9 mouse cellular contexts compared by ENCODE assay signal in genomic region chr10:86825871-86826522, GRCm38 (mm10). TPM values are rescaled to one million over a fixed set of nuclear protein-coding genes. Genes with fewer than 3 reads are reported as not detected.
A peak's percentile ranks its signal among the peaks of the same experiment; 100 is the strongest.
DNase-seq lines count a peak whose midpoint lies in the region; ATAC-seq lines count a peak whose summit lies in the region.
"Had no signal": no experiment of that assay in that cellular context is flagged by ENCODE, and none has a peak within 500 bp of the region (broad histone marks: within the 10 kb centered on the region; RNA-seq: fewer than 3 reads in every experiment).

No protein-coding gene starts in this region.

- peaks cover 9% of the 10 kb centered on the region; the same call in 1 of the 2 replicates for H3K4me1 ChIP-seq in forebrain, embryonic 13.5 days
- peaks cover 7% of the 10 kb centered on the region; the same call in 1 of the 2 replicates for H3K4me1 ChIP-seq in forebrain, embryonic 12.5 days
- H3K4me1 ChIP-seq in lung, embryonic 16.5 days (replicated peaks; ENCODE audit: control insufficient read depth, insufficient read depth, low read length): no peaks in the 10 kb centered on the region
- H3K4me1 ChIP-seq in forebrain, embryonic 14.5 days (ENCODE audit: control insufficient read depth, insufficient read depth, low read length): peaks cover 2% of the 10 kb centered on the region; the same call in 1 of the 2 replicates

- intact Hi-C loops in heart, postnatal 10 days (cut with DNase I): no loop called here

- H3K27me3 ChIP-seq in forebrain, embryonic 13.5 days: no peaks in the 10 kb centered on the region
- H3K27me3 ChIP-seq in forebrain, embryonic 12.5 days: no peaks in the 10 kb centered on the region
- no peaks in the 10 kb centered on the region for H3K27me3 ChIP-seq in lung, embryonic 16.5 days (ENCODE audit: control insufficient read depth, insufficient read depth, low read depth, low read length)
- no peaks in the 10 kb centered on the region for H3K27me3 ChIP-seq in forebrain, embryonic 14.5 days (replicated peaks; ENCODE audit: control insufficient read depth, insufficient read depth, low read length)

- H3K9ac ChIP-seq in forebrain, embryonic 13.5 days: no peak overlapping the region
- no peak overlapping the region for H3K9ac ChIP-seq in forebrain, embryonic 12.5 days
- H3K9ac ChIP-seq in lung, embryonic 16.5 days (ENCODE audit: low read length): no peak overlapping the region
- no peak overlapping the region for H3K9ac ChIP-seq in forebrain, embryonic 14.5 days (ENCODE audit: low read length)

- H3K36me3 ChIP-seq in forebrain, embryonic 13.5 days (ENCODE audit: poor library complexity, severe bottlenecking): peaks cover 20% of the 10 kb centered on the region; the same call in 1 of the 2 replicates
- H3K36me3 ChIP-seq in forebrain, embryonic 12.5 days (replicated peaks): peaks cover 5% of the 10 kb centered on the region
- H3K36me3 ChIP-seq in lung, embryonic 16.5 days (ENCODE audit: control insufficient read depth, insufficient read depth, low read length): peaks cover 2% of the 10 kb centered on the region; the same call in 1 of the 2 replicates
- no peaks in the 10 kb centered on the region; the same call in 1 of the 2 replicates for H3K36me3 ChIP-seq in forebrain, embryonic 14.5 days (ENCODE audit: control insufficient read depth, insufficient read depth, low read length)

- ATAC-seq in forebrain, embryonic 13.5 days: 0 out of 2 replicates have a peak, but pooled peaks have one; percentile 11
- ATAC-seq in forebrain, embryonic 12.5 days (ENCODE audit: low FRiP score): no peak
- ATAC-seq in lung, embryonic 16.5 days (ENCODE audit: low read depth): peak; percentile 96
- ATAC-seq in forebrain, embryonic 14.5 days: no peak

- 94% methylated on average over 10 of the region's 10 CpGs for WGBS in forebrain, embryonic 13.5 days
- 89% methylated on average over 10 of the region's 10 CpGs for WGBS in forebrain, embryonic 12.5 days
- 59% methylated on average over 10 of the region's 10 CpGs for WGBS in lung, embryonic 16.5 days
- 89% methylated on average over 10 of the region's 10 CpGs for WGBS in forebrain, embryonic 14.5 days

- no peaks in the 10 kb centered on the region for H3K9me3 ChIP-seq in forebrain, embryonic 13.5 days (replicated peaks)
- H3K9me3 ChIP-seq in forebrain, embryonic 12.5 days: 0 out of 2 replicates have a peak, but pooled peaks cover 6% of the 10 kb centered on the region
- H3K9me3 ChIP-seq in lung, embryonic 16.5 days (ENCODE audit: control insufficient read depth, low read length): no peaks in the 10 kb centered on the region; the same call in 1 of the 2 replicates
- H3K9me3 ChIP-seq in forebrain, embryonic 14.5 days (replicated peaks; ENCODE audit: control insufficient read depth, low read length): no peaks in the 10 kb centered on the region
- H3K9me3 ChIP-seq: forebrain, embryonic 10.5 days had no signal

- no peak overlapping the region for H3K4me2 ChIP-seq in forebrain, embryonic 13.5 days
- no peak overlapping the region for H3K4me2 ChIP-seq in forebrain, embryonic 12.5 days
- H3K4me2 ChIP-seq in lung, embryonic 16.5 days (ENCODE audit: low read depth, low read length): no peak overlapping the region
- H3K4me2 ChIP-seq in forebrain, embryonic 14.5 days (ENCODE audit: low read length): no peak overlapping the region

- no peak overlapping the region for H3K27ac ChIP-seq in forebrain, embryonic 13.5 days
- no peak overlapping the region for H3K27ac ChIP-seq in forebrain, embryonic 12.5 days
- H3K27ac ChIP-seq in lung, embryonic 16.5 days (ENCODE audit: low read length): peak overlapping the region; percentile 92
- no peak overlapping the region for H3K27ac ChIP-seq in forebrain, embryonic 14.5 days (ENCODE audit: low read depth, low read length)

- no peak overlapping the region for H3K4me3 ChIP-seq in forebrain, embryonic 13.5 days
- H3K4me3 ChIP-seq in forebrain, embryonic 12.5 days (replicated peaks): no peak overlapping the region
- no peak overlapping the region for H3K4me3 ChIP-seq in lung, embryonic 16.5 days (ENCODE audit: low read length)
- no peak overlapping the region for H3K4me3 ChIP-seq in forebrain, embryonic 14.5 days (ENCODE audit: low read depth, low read length)
- H3K4me3 ChIP-seq: forebrain, embryonic 10.5 days had no signal

- peak; percentile 78 to 87 for DNase-seq in cerebellum, postnatal 14 days
- DNase-seq in heart, postnatal 10 days: peak; percentile 89 to 91
- DNase-seq in right cerebral cortex, postnatal 25 days: no peak
- DNase-seq in natural killer cell, adult 2 months (ENCODE audit: low spot score in 2 of 2): no peak
- DNase-seq in forebrain, embryonic 14.5 days (ENCODE audit: low spot score): no peak

RNA-seq across cellular contexts. Expression of gene Nt5dc3, which starts 47.2 kb away (rescaled TPM):
- 3.5 and 4.3 TPM in 2 replicates for polyA plus RNA-seq in forebrain, embryonic 13.5 days (2015; fragmentation: Nextera tagmentation; extraction: Ambion mirVana)
- polyA plus RNA-seq in forebrain, embryonic 12.5 days (2016; fragmentation: Nextera tagmentation; extraction: Ambion mirVana): 2.4 and 2.9 TPM in 2 replicates
- total RNA-seq in heart, postnatal 10 days (2021): 10 to 100 TPM; 37.4 to 41.9 TPM
- polyA plus RNA-seq in lung, embryonic 16.5 days (2015; fragmentation: Nextera tagmentation; extraction: Ambion mirVana): 1.7 and 1.9 TPM in 2 replicates
- 6.7 and 7.6 TPM in 2 replicates for polyA plus RNA-seq in forebrain, embryonic 14.5 days (2014; fragmentation: Nextera tagmentation; extraction: Ambion mirVana)

Comparison
In these comparisons a context has a peak if more than half of its experiments do, and no peak if none do; other contexts are left out.
1. ATAC-seq: peak in forebrain, embryonic 13.5 days (single experiment) and lung, embryonic 16.5 days (single experiment); none in forebrain, embryonic 12.5 days (single experiment) and forebrain, embryonic 14.5 days (single experiment).
2. DNase-seq: peak in cerebellum, postnatal 14 days (2 of 2) and heart, postnatal 10 days (2 of 2); none in right cerebral cortex, postnatal 25 days (single experiment), natural killer cell, adult 2 months (0 of 2) and forebrain, embryonic 14.5 days (single experiment).